Mouse (Mus musculus) thymus, postnatal 4 days (tissue): Measurements from ENCODE around the gene 4930426L09Rik.
"Not testable (repeated sequence)": the region's sequence is repeated elsewhere in the genome, so short reads cannot be mapped to it uniquely, and the experiment has no call there.

Experiments used
- DNase-seq: peaks from one replicate; pipeline ENCODE4 v3.0.0; 2021

4930426L09Rik gene

DNA sequence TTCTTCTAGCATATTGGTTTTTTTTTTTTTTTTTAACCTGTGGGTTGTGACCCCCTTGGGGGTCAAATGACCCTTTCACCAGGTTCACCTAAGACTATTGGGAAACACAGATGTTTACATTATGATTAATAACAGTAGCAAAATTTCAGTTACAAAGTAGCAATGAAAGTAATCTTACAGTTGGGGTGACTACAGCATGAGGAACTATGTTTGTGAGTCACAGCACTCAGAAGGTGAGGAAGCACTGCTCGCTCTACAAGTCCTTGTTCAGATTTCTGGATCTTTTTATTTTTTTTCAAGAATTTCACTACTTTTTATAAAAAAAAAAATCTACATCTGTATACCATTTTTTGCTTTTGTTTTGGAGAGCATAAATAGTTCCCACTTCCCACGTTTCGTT lies 26.6 kb upstream of the 4930426L09Rik start:
- DNase-seq = no peak

DNA sequence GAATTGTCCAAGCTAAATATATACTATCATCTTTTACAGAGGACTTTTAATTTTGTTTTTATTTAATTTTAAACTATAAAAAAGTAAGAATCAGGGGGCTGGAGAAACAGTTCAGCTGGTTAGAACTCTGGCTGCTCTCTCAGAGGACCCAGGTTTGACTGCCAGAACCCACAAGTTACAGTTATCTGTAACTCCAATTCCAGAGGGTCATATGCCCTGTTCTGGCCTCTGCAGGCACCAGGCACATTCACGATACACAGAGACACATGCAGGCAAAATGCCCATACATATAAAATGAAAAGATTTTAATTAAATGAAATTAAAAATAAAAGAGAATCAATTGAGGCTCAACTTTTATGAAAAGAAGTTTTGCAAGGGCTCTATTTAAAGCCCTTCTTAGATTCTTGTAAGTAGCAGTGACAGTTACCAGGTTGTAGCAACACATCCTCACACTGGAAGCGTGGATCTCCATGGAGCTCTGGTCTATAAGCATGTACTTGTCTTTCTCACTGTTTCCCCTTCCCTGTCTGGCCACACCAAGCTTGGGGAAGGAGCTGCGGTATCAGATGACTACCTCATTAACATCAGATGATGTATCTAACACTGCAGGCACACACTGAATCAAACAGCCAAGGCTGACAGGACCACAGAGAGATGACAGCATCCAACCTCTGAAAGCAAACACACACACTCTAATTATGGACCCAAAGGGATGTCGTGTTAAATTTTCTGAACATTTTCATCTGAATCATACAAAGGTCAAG lies 23.1 kb upstream of the 4930426L09Rik start:
- DNase-seq = no peak

DNA sequence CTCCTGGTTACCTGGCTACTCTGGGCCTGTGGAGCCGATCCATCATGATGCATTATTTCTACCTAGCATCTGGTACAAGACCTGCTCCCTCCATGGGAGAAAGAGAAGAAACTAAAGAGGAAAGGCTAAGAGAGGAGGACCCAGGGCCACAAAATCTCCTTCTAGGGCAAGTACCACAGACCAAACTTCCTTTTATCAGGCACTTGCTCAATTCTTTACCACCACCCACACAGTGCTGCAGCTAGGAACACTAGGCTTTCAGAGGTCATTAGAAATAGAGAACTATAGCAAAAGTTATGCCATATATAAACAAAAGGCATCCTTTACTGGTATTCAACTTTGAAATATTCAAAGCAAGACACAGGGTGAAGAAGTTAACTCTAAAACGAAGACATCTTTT lies 22.0 kb upstream of the 4930426L09Rik start:
- DNase-seq = no peak

DNA sequence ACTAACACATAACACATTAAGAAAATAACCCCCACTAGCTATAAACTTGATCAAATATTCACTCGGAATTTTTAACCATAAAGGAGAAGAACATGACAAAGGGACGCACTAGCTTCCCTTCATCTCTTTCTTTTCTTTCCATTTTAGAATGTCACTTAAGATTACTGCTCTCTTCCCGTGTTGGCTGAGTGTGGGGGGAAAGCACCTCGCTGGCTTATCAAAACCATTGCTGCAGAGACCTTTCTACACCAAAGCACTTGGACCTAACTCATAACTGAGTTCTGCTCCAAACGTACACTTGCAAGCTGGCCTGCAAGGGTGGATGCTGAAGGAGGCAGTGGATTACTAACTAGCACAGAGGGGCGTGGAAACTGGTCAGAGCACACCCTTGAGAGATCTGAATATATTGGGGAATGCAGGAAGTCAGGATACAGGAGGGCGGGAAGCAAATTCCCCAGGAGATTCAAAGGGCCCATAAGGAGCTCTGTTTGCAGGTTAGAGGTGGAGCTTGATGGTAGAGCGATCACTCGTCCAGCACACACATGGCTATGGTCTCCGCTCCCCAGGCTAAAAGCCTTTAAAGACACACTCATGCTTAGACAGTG lies 20.8 kb upstream of the 4930426L09Rik start:
- no peak for DNase-seq

DNA sequence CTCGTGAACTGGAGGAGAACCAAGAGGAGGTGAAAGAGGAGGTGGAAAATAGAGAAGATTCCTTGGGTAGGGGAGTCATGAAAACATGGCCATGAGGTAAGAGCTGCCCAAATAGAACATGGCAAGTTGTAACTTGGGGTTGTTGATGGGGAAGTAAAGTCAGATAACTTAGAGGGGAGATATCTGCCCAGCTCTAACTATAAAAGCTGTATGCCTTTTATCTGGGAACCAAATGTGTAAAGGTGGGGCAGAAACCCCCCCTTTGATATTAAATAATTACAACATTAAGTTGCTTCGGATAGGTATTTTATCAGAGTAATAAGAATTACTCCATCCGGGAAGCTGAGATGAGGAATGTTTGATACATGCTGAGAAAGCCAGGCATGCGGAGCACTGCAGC lies 19.1 kb upstream of the 4930426L09Rik start:
- DNase-seq = no peak

DNA sequence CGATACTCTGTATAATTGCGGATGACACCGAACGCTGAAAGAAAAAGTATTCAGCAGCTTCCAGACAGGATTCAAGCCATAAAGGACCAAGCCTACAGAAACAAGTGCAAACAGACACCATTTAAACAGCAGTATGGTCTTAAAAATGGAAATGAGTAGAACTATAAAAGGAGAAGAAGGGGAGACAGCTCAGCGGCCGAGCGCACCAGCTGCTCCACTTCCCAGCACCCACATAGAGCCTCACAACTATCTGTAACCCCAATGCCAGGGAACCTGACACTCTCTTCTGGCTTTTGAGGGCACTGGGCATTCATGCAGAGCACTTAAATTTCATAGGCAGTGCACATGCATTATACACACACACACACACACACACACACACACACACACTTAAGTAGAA lies 18.5 kb upstream of the 4930426L09Rik start:
- no peak for DNase-seq

DNA sequence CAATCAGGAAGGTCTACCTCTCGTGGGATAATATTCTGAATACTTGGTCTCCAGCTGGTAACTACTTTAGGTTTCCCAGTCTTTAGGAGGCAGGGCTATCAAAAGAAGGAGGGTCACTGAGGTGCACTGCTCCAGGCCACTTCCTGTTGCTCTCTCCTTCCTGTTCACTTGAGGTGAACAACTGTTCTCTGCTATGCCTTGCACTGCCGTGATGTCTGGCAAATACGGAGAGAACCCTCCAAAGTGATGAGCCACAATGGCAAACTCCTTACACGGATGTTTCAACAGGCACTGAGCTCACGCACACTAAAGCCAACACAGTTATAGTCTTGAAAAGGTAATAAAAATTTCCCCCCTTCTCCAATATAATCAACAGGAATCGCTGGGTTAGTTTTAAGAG lies 15.6 kb upstream of the 4930426L09Rik start:
- no peak for DNase-seq

DNA sequence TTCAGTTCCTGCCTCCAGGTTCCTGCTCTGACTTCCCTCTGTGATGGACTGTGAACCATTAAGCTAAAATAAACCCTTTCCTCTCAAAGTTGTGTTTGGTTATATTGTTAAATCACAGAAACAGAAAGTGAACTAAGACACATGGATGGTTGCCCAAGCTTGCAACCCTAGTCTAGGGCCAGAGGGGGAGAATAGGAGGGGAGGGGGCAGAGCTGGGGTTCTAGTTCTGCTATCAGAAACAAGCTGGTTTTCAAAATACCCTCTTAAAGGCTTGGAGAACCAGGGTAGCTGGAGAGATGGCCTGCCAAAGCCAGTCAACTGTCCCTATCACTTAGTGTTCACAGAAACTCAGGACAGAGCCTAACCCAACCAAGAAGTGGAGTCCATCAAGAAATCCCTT lies 14.6 kb upstream of the 4930426L09Rik start:
- DNase-seq = no peak

DNA sequence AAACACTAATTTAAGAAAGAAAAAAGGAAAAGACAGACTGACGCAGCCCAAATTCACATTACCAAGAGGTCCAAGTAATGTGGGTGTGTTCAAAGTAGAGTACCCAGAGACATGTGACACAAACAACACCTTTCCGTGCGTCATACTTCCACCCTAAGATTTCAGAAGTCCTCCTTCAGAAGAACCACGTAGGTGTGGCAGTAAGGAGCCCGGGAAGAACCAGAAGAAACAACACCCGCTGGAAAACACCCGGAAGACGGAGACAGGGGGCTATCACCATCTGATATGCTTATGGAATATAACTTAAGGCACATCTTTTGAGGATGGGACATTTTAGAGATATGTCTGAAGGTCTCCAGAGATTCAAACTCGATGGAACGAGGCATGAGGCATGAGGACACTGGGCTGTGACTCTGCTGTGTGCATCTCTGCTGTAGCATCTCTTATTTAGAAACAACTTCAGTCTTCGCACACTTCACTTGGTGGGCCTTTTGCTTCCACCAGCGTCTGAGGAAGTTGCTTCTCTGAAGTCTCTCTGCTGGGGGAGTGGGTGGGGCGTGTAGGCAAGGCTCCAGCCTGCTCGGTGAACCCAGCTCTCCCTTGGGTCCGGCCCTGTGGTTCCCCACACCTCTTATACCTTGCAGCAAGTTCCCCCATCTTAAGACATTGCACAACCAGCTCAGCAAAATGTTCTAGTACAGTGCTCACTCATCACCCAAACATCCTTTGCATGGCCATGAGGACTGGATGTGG lies 13.9 kb upstream of the 4930426L09Rik start:
- DNase-seq = peak; percentile 76

DNA sequence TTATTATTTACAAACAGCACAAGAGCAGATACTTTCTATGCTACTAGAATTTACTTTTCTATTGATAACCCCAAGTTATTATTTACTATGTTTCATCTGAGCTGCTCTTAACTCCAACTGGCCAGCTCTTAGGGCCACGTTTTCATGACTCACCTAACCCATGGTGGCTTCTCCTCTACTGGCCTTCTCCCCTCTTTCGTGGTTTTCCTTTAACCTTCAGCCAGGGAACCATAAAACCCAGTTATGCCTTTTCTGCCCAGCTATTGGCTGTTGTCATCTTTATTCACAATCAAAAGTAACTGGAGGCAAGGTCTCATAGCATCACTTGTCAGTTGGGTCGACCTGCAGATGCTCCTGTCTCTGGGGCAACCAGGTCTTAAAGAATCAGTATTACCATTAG lies 12.6 kb upstream of the 4930426L09Rik start:
- DNase-seq = no peak

DNA sequence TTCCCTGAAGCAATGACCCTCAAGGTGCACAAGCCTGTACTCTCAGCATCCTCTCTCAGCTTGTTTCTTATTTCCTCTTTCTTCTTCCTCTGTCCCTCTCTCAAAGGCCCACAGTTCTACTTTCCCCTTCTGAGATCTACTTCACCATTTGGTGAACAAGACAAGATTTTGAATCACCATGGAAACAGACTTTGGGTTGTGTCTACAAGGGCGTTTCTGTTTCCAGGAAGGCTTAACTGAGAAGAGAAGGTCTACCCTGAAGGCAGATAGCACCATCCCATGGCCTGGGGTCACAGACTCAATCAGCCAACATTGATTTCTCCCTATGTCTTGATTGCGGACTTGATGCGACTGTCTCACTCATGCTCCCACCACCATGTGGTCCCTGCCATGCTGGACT lies 9.3 kb upstream of the 4930426L09Rik start:
- no peak for DNase-seq

DNA sequence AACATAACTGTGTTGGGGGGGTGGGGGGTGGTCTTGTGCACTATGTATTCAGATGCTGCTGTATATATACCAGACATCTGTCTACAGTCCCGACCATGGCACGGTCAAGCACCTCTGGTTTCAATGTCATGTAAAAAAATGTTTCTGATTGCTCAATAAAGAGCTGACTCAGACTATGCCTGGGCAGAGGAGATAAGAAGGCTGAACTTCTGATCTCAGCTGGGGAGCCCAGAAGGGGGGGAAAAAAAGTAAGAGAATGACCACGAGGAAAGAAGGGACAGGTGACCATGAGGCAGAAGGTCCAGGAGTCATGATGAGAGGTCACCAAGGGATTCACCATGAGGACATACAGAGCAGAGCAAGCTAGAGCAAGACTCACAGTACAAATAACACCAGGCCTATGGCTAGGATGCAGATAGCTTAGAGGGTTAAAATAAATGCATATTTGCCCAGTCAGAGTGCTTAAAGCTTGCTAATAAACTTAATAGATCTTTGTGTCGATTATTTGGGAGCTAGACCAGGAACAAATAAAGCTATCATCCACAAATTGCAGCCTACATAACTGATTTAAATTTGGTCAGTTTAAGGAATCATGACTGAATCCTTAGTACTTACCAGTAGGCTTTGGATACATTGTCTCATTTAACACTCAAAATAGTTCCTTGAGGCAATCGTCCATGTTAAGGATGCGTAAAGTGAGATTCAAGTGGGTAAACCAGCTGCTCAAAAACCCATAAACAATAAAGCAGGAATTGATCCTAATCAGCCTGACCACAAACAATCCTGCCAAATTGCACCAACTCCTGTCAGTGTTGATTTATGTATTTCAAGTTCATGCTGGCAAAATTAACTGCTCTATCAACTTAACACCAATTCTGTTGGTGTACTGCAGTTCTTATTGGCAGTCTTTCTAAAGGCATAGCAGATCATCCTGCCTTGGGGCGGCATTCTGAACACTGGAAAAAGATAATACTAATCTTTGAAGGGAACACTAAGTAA lies 5.3 kb upstream of the 4930426L09Rik start:
- DNase-seq = no peak

DNA sequence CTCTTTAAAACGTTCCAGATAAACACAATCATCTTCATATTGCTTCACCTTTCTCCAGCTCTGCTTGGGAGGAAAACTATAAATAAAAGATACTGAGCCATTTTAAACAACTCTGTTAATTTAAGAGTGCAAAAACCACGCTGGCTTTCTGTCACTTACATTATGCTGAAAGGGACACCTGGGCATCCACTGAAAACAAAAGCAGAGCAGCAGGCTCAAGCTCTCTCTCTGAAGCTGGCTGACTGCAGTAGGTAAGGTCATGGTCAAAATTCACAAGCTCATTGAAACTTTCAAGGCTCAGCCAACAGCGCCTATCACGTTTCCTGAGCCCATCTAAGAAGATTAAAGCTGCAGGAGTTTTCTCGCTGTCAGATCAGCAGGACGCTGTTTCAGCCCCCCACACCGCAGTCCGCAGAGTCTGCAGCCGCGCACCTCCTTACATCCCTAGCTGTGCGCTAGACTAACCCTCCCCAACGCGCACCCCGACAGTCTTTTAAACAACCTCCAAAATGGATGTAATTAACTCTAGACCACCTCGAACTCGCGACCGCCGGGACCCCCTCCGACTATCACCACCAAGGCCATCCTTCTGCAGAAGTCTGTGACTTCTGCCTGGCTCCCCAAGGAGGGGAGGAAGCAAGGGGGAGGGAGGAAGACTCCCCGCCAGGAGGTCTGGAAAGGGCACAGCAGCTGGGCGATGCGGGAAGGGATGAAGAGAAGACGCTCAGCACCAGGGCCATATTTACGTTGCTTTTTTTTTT lies 1.5 kb upstream of the 4930426L09Rik start:
- DNase-seq = peak; percentile 69

DNA sequence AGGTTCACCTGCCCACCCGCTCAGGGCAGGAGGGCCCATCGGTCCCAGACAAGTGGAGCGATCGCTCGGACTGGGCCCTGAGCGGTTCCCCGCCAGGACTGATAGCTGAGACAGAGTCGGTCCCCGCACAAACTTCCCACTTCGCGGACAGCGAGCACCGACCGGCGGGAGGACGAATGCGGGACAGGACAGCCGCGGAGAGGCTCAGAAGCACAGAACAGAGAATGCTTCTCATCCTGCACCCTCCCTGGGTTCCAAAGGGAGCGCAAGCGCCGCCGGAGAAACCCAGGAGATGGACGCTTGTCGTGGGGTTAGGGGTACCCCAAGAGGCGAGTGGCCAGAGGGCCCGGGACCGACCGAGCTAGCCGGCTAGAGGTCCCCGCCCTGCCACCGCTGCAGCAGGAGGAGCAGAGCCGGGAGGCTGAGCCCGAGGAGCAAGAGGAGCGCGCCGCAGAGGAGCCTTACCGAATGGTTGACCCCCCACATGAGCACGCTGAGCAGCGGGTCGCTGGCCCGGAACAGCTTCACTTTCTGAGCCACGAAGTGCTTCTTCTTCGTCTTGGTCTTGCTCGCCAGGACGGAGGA lies 664 bp upstream of the 4930426L09Rik start:
- DNase-seq = peak; percentile 78

DNA sequence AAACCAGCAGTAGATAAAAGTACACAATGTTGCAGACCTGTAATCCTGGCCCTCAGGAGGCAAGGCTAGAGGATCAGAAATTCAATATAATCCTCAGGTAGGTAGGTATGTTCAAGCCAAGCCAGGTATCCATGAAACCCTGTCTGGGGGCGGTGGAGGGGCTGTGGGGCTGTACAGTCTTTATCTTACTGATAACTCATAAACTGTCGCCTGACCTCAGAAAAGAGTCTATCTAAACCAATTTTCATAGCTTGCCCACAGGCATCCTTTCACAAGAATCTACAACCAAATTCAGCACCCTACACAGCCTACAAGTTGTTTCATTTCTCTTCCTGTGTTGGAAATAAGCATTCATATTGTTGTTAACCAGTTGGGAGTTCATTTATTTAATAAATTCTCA lies 1.3 kb downstream of the 4930426L09Rik start:
- no peak for DNase-seq

DNA sequence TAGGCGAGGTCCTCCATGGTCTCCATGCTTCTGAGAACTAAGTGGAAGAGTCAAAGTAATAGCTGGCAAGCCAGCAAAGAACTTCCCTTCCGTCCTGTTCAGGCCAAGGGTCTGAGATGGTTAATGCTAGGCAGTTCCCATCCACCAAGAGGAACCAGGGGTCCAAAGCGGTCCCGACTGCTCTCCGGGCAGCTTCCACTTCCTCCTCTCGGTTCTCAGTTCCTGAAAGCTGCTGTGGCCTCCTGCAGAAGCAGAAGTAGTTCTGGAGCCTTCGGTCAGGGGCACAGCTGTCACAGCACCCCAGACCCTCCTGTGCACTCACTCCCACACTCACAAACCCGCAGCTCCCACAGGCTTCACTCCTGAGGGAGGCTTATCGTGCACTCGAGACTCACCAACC lies 6.7 kb downstream of the 4930426L09Rik start:
- peak; percentile 57 for DNase-seq

DNA sequence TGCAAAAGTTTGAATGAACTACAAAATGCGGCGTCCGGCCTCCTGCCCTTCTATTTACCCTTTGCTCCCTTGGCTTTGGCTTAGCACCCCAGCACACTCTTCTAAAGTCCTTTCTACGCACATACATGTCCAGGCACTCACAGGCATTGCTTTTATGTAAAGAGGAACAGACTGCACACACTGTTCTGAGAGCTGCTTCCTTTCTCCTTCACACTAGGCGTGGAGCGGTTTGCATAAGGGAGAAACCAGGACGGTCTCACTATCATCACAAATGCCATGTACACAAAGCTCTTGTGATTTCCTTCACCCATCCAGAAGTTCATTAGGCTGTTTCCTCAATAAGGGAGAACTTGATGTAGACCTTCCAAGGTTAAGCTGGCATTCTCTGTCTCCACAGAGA lies 8.0 kb downstream of the 4930426L09Rik start:
- peak; percentile 36 for DNase-seq

DNA sequence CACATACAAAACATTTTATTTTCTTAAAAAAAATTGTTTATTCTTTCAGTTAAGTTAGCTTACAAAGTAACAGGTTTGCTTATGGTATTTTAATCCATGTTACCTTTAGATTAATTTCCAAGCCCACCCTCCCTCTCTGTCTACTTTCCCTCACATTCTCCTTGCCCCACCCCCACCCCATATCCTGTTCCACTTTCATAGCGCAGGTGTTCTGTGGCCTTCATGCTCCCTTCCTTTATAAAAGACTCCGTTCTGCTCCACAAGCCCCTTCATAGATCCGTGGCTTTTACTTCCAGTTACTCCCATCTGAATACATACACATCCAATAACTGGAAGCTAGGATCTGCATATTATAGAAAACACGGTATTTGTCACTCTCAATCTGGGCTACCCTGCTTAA lies 9.4 kb downstream of the 4930426L09Rik start:
- DNase-seq = no peak

DNA sequence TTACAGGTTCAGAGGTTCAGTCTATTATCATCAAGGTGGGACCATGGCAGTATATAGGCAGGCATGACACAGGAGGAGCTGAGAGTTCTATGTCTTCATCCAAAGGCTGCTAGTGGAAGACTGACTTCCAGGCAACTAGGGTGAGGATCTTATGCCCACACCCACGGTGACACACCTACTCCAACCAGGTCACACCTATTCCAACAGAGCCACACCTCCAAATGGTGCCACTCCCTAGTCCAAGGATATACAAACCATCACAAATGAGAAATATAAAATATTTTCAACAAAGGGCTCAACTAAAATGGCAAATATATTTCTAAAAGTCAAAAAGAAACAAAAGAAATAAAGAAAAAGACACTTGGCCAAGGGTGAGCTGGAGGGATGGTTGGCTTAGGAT lies 12.4 kb downstream of the 4930426L09Rik start:
- not testable (repeated sequence) for DNase-seq

DNA sequence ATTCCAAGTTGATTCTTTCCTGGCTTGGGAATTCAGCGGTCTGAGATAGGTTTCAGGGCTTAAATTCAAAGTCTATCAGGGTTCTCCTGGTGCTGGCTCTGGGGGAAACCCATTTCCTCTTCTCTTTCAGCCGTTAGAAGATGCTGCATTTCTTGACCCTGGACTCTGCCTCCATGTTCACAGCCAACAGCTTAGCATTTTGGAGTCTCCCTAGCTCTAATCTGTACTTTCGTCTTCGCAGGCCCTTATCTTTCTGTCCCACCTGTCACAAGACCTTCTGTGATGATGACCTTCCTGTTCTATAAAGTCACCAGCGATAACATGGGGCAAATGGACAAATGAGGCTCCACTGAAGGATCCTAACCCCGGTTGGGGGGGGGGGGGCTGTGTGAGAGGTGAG lies 13.3 kb downstream of the 4930426L09Rik start:
- DNase-seq = no peak

DNA sequence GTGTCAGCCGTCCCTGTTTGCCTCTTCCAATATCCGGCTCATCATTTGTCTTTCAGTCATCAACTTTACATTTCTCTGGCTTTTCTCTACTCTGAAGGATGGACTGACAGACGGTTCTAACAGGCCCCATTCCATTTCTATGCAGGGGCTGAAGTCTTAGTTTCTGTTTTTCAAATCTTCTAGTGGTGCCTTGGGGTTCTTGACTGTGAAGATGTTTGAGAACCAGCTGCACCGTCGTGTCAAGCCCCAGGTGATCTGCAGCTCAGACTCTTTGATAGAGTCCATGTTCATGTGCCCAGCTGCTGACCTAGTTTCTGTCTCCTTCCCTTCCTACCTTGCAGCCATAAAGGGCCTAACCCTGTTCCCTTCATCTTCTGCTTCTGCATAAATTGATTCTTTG lies 18.2 kb downstream of the 4930426L09Rik start:
- DNase-seq = peak; percentile 64

DNA sequence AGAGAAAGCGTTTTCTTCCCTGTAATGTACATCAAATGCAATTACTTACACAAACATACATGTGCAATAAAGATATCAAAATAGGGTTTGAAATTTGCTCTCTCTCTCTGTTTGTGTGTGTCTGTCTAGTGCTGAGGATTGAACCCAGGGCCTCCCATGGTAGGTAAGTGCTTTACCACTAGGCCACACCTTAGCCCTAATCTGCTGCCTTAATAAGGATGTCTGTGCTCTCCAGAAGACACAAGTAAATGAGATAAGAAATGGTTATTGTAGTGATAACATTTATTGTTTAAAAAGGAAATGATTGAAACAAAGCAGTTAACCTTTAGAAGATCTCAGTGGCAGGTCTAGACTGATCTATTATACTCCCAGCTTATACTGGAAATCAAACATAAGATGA lies 18.7 kb downstream of the 4930426L09Rik start:
- DNase-seq = peak; percentile 15
